Mouse (Mus musculus) cerebellum, adult 2 months (tissue): Measurements from ENCODE around the gene Frem1.

Experiments used
- CTCF ChIP-seq: fragments of 200-500 bp; IDR thresholded peaks from 2 replicates; pipeline ENCODE4 v1.5.1; 2011; ENCODE audit warnings: low read depth, mild to moderate bottlenecking, control low read depth, low read length, moderate library complexity, borderline replicate concordance; ENCODE audit not compliant: insufficient read depth
- POLR2A ChIP-seq: fragments of 200-500 bp; IDR thresholded peaks from 2 replicates; pipeline ENCODE4 v1.6.1; 2011; ENCODE audit warnings: low read length, control low read depth, borderline replicate concordance; ENCODE audit not compliant: insufficient read depth

DNA sequence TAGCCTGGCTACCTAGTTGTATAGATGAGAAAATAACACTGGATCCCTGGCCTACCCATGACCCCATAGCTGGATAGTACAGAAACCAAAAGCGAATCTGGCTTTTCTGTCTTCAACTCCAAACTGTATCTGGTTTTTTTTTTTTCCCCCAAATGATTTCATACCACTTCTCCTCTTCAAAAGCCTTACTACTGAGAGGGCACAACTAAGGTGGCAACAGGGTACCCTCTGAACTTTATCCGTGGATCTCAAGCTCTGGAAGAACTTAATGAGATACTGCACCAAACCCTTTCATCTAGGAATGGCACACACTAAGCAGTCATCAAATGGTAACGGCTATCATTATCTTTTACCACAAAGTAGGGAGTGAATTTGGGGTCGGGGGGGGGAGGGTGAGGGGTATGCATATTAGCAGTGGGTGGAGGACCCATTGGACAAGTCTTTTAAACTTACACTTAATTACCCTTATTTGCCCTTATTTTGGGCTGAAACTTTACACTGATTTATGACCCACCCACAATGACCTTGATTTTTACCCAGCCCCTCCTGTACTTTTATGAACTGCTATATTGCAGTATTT is 193.6 kb downstream of the Frem1 start:
- TF ChIP-seq POLR2A: no peak
- TF ChIP-seq CTCF: no peak
